Mouse (Mus musculus): ENCODE data around the gene Znrf2. TPM values are rescaled to one million over a fixed set of nuclear protein-coding genes. Genes with fewer than 3 reads are reported as not detected.

The Znrf2 gene
- total RNA-seq (2023) = 86.8 TPM

GRCm38 (mm10) chr6:54816388-54817065 is at the start of gene Znrf2:
TSS of gene Znrf2 (plus strand) at chr6:54816916.

Other genes starting within 250 kb of the Znrf2 start
- gene Plekha8, start 221.8 kb upstream of the Znrf2 start, total RNA-seq (2023) = 6.4 TPM
- gene Fkbp14, start 219.6 kb upstream of the Znrf2 start, total RNA-seq (2023) = 0.26 TPM
- 42.4 TPM for gene Mturn, start 135.3 kb upstream of the Znrf2 start, total RNA-seq (2023)
- gene Nod1, start 155.7 kb downstream of the Znrf2 start, total RNA-seq (2023) = 17.0 TPM
- 9.9 TPM for gene Ggct, start 176.0 kb downstream of the Znrf2 start, total RNA-seq (2023)
- gene Gars, start 221.1 kb downstream of the Znrf2 start, total RNA-seq (2023) = 78.9 TPM